Mouse (Mus musculus) adrenal gland, postnatal 10 days (tissue): ENCODE data around the gene Pifo. TPM values are rescaled to one million over a fixed set of nuclear protein-coding genes. Genes with fewer than 3 reads are reported as not detected.
"Not testable (repeated sequence)": the region's sequence is repeated elsewhere in the genome, so short reads cannot be mapped to it uniquely, and the experiment has no call there.

Source experiments
- DNase-seq: peaks from one replicate; pipeline ENCODE4 v3.0.0; 2021; ENCODE audit warnings: mixed read lengths
- long read RNA-seq, 2 experiments: library from polyadenylated mRNA; stranded (forward); transcript quantifications; one replicate each; pipeline ENCODE4 v2.0.0; 2021
- total RNA-seq, 2 experiments: library from RNA; stranded (reverse); gene quantifications; 2 replicates each; pipeline ENCODE4 v1.2.3; 2021

The Pifo gene
- total RNA-seq = not detected
- long read RNA-seq, experiment 1 = 0 reads
- long read RNA-seq, experiment 2 = 0 reads

DNA sequence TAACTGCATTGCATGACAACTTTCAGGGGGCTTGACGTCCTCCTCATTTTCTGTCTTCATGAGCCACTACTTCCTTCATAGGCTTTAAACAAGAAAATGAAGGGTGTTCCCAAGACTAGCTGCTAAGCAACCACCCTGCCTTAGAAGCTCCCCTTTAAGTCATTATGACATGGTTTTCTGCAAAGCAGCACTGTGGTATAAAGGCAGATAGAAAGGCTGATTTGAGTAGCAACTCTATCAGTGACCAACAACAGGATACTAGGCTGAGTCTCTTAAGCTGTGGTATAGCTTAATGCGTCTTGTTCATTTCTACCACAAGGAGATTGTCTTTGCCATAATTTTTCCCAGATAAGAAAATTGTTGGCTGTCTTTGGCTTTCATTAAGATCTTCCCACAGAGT is at the start of gene Pifo:
Pifo (minus strand) TSS at position 101 of the 400 bp plus-strand sequence.
- DNase-seq = no peak

DNA sequence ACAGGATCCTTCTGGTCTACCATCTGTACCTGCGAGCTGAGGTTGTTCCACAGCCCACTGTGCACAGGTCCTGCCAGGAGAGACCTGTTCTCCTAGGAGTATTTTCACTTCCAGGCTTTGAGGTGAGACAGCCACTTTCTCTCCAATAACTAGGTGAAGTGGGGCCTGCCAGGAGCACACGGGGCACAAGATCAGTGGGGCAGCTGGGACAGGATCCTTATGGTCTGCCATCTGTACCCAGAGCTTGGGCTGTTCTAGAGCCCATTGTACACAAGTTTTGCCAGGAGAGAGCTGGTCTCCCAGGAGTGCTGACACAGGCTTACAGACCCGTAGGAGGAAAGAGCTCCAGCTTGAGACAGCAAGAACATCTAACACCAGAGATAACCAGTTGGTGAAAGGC is 43.5 kb upstream of the Pifo start:
- DNase-seq = no peak

DNA sequence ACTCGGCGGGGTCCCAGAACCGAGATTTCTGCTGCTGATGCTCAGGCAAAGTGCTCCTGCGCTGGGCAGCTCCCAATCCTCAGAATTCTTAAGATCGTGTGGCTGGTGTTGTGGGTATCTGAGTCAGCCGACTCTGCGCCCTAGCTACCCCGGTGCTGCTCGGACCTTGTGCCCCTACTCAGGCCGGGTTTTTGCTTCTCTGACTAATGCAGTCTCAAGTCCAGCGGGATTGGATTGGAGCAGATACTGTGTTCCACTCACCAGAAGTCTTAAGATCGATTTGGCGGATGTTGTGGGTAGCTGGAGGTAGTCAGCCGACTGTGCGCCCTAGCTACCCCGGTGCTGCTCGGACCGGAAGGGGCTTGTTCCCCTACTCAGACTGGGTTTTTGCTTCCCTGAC is 37.5 kb upstream of the Pifo start:
- DNase-seq = no peak

DNA sequence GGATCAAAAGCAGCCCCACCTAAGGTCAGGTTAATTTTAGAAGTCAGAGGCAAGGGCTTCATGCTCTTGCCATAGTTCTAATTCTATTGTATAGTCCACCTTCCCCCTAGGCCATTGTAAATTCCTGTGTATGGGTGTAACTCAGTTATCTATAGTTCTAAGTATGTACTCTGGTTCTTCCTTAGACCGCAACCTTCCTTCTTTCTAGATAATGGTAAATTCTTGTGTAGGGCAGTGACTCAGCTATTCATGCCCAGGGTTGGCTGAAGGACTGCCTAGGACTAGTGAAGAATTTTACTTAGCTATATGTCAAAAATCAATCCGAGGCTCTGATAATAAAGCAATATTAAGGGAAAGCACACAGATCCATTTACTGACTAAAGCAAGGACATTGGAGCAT is 25.9 kb upstream of the Pifo start:
- no peak for DNase-seq

DNA sequence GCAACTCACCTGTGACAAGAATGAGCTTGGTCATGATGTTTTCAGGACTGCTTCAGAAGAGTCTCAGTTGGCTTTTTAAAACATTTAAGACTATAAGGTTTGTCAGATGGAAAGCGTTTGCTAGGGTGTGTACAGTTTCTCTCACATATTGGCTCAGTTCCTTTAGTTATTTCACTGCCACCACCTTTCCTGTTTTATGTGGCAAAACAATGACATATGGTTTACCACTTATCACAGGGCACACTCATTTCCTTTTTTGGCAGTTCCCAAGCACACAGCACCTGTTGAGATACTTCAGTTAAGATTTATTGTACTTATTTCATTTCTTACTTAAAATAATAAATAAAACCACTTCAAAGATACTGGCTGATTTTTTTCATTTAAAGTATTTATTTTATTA is 18.3 kb upstream of the Pifo start, which contains the start of gene Chil5:
Chil5 (minus strand) TSS at position 34 of the 400 bp plus-strand sequence.
- DNase-seq = no peak

DNA sequence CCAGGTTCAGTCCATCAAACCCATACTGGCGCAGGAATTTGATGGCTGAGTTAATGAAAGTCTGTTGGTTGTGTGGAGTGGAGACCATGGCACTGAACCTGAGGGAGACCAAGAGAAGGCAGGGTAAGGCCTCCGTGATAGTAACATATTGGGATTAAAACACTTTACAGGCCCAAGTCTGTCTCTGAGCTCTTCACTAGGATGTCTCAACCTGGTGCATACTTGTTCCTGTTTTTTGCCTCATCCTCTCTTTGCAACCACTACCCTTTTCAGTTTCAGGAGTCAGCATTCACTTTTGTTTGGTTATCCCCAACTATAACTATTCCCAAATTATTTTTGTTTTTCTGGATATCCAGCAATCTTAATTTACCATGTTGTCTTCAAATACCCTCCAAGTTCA is 9.7 kb upstream of the Pifo start:
- DNase-seq = no peak

DNA sequence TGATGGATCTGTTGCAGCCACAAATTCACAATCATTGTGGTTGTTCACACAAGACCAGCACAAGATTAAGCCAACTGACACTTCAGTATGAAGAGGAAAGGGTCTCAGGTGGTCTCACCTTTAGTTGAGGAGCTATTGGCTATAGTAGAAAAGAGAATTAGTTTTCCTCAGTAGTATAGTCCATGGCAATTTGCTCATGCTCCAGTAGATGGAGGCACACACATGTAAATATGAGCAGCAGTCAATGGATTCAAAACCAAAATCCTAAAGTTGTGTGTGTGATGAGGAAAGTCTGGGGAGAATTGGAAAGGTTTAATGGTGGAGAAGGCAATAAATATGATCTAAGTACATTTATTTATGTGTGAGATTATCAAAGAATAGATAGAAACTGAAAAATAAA is 7.4 kb upstream of the Pifo start:
- no peak for DNase-seq

DNA sequence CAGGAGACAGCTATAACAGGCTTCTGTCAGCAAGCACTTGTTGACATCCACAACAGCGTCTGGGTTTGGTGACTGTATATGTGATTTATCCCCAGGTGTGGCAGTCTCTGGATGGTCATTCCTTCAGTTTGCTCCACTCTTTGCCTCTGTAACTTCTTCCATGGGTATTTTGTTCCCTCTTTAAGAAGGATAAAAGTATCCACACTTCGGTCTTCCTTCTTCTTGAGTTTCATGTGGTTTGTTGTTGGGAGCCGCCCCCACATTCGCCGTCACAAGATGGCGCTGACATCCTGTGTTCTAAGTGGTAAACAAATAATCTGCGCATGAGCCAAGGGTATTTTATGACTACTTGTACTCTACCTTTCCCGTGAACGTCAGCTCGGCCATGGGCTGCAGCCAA is 11.1 kb downstream of the Pifo start:
- not testable (repeated sequence) for DNase-seq

DNA sequence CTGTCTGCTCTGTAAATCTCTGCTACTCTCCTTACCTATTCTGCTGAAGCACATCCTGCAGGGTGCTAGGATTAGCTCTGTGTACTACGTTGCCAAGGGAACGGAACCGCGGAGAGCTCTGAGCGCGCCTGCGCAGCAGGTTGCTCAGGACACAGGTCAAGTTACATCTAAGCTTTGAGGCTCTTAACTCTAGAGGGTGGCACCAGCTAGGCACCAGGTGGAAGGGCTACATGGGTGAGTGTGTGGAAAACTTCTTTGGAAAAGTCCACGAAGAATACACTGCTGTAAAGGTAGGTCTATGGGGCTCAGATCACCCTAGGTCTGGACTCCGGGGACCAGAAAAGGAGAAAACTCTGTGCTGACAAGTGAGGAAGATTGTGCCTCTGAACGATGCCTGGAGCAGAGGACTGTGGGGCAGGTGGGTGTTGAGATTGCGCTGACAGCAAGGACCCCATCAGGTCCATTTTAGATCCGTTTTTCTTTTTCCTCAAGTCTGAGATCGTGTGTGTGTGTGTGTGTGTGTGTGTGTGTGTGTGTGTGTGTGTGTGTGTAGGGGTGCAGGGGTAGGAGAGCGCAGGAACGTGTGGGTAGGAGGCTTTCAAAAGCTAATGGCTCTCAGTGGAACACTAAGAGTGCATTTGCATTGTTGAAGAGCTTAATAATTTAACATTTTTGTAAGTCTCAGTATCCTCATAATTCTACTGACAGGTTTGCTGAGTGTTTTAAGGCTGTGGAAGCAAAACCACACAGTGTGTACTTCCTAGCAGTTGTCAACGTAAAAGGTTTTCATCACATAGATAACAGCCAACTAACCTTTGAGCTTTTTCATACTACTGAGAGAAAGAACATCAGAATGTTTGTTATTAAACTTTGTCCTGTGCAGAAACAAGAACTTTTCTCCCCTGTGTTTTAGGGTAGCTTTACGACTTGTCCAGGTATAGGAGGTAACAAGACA is 12.8 kb downstream of the Pifo start:
- peak; percentile 5 for DNase-seq

DNA sequence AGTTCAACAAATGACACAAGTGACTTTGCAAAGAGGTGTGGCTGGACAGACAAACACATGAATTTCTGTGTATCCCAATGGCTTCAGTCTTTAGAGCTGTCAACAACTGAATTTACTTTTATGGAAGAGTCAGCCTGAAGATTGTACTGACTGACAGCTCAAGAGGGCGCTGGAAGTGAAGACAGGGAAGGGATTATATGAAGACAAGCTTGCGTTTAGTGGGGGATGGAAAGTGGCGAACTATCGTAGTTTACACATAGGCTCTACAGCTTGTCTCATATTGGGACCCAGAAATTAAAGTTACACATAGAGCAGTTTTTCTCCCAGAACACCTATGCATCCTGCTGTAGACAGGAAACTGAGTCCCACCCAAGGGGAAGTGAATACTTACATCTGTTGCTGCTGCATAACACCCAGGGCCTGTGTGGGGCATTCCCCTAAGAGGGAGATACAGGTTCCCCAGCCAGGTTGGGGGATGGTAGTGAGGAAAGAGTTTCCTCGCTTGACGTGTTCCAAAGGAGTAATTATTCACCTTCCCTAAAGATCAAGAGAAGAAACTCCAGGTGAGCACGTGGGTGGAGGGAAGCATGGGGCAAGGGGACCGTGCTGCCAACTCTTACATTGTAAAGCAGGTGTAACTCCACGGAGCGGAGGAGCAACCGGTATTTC is 13.6 kb downstream of the Pifo start:
- DNase-seq = no peak

DNA sequence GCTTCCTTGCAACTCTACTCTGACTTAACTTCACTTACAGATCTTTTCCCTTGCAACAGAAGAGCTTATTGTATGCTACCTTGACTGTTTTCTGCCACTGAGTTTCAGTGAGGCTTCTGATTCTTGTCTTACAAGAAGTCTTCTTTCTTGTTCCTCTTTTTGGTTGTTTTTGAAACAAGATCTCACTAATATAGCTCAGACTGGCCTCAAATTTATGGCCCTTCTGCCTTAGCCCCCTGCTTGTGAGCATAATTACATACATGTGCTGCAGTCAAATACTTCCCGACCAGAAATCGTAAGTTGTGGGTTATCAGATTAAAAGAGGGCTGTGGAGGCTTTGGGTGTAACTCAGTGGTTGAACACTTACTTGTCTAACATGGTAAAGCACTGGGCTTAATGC is 19.7 kb downstream of the Pifo start:
- DNase-seq = no peak

DNA sequence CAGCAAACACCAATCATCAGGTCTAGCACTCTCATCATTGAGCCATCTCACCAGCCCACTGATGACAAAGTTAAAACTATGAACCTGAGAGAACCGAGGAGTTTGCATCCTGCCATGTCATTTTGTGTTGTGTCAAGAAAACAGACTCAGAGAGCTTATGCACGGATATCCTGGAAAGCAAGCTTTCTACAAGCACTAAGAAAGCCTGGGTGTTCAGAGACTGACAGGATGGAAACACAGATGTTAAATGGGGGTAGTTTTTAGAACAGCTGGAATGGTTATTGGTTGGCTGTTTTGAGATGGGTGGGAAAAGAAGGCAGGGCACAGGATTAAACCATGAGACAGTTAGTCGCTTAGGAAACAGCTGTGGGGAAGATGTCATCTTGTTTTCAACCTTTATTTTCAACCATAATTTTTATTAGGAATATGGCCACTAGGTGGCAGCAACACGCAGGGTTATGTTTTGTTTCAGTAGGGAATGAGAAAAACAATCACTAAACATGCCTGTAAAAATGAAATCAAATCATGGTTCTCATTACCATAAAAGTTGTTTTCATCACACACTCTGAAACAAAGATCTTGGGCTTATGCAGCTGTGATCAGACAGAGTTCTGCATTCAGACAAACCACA is 22.7 kb downstream of the Pifo start:
- DNase-seq = peak; percentile 69

DNA sequence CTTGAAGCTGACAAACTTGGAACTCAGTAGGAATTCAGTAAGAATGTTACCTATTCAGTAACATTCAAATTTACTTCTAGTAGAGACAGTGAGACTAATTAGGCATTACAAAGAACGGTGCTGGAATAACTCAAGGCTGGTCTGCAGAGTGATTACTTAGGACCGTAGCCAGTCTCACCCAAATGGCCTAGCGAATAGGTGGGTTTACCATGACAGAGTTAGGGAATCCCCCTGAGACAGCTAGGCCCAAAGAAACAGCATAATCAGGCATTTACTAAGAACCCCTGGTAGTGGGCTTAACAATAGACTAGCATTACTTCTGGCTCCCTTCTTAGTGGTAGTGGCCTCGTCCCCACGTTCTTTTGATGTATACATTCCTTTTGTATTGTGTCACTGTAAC is 24.8 kb downstream of the Pifo start:
- DNase-seq = not testable (repeated sequence)

DNA sequence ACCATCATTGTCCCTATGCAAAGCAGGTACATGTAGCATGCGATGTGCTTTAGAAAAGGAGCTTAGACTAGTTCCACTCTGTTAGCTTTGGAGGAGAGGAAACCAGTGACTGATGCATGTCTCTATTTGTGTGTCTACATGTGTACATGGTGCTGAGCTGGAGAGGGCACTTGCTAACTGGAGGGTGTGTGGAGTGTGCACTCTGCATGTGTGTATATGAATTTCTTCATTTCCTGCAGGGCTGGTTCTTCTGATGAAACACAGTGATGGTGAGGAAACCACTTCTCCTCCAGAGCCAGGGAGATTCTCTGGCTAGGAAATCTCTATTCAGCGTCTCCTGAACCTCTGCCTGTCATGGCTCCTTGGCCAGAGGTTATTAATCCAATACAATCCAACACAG is 40.3 kb downstream of the Pifo start:
- no peak for DNase-seq

DNA sequence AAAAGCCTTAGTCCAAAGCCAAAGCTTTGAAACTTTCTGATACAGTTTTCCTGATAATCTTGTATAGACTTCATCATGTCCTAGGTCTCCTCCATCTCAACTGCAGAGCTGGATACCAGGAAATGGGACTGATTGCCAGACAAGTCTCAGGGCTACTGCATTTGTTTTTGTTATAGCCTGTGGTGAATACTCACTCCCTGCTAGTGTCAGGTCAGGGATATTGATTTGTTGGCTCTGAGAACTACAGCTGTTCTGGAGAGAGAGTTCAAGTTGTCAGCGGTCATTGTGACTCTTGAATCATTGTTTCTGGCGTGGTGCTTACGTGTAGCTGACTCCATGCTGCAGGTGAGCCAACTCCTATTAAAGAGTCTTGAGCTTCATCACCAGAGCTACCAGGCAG is 41.0 kb downstream of the Pifo start, which contains the start of gene Ovgp1:
Ovgp1 (plus strand) TSS at position 301 of the 400 bp plus-strand sequence.
- no peak for DNase-seq

DNA sequence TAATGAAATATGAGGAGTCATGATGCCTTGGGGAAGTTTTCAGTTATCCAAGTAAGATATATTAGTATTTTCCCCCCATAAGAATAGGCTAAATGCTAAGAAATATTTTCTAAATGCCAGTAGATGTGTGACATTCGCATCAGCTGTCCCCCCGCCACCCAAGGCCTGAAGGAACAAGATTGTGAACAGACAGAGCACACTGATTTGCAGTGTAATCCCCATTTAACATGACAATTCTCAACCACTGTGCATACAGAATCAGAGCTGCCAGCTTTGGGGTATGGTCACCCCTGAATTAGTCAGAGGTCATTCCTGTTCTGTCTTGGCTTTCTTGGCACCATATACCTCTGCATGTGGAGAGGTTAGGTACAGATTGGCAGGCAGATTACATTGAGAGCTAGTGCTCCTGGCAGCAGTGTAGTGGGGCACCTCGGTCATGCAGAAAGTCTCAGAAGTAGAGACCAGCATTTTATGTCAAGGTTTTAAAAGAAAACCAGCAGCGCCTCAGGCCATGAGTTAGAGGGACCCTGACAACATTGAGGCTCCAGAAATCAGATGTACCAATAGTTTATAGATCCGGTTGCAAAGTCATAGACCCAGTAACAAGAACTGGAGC is 42.5 kb downstream of the Pifo start:
- DNase-seq = no peak

DNA sequence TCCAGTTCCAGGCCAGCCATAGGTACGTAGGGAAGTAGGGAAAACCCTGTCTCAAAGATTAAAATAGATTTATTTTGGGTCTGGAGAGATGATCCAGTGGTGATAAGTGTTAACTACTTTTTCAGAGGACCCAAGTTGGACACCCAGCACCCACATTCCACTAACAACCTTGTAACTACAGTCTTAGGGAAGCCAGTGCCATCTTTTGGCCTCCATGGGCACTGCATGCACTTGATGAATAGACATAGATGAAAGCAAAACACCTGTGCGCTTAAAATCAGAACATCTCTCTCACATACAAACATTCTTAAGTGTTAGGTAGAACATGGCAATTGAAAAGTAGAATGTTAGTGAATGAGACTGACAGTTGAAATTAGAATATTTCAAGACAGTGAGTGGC is 53.7 kb downstream of the Pifo start:
- DNase-seq = no peak

DNA sequence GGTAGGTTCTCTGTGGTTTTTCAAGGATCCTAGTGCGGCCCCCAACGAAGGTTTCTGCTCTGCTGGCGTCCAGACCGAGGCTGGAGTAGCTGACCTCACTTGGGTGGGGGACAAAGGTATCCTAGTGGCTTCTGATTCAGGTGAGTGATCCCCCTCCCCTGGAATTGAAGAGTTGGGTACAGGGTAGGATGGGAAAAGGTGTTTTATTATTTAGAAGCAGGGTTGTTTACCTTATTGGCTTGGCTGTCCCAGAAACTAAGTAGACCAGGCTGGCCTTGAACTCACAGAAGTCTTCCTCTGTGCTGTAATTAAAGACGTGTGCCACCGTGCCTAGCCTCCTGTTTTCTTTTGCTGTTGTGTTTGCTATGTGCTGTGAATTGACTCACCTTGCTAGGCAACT is 54.4 kb downstream of the Pifo start, which contains the start of gene Atp5f1:
Atp5f1 (minus strand) TSS at position 101 of the 400 bp plus-strand sequence.
- DNase-seq = no peak

DNA sequence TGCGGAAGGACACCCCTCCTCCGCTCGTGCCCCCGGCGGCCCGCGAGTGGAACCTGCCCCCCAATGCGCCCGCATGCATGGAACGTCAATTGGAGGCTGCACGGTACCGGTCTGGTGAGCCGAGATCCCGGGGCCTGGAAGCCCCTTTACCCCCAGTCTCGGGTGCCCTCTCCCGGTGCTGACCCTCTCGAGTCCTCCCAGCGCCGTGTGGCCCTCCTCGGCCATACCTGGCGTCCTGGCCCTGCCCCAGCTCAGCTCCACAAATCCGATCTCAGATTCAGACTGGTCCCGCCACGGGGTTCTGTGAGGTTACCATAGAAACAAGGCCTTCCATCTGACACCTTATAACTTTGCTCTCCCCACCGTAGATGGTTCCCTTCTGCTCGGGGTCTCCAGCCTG is 54.9 kb downstream of the Pifo start:
- no peak for DNase-seq

DNA sequence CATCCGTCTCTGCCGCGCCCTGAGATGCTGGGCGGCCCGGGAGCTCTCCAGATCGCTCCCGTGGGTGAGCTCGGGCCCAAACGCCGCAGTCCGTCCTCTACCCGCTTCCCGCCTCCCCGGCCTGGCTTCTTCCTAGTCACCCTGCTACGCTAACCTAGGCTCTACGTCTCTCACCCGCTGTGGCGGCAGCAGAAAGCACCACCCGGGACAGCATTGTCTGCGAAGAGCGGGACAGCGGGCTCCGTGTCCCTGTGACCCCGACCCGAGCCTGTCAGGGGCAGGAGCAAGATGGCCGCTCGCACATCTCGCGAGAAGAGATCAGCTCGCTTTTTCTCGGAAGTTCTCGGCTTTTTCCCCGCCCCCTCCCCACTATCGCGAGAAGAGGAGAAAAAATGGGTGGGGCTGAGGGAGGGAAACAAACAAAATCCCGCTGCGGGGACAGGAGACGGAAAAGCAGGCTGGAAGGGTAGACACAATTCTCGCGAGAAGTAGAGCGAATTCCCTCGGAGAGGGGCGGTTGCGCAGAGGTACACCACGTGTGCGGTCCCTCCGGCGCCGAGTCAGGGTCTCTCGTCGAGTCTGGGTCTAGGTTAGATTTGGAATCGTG is 55.4 kb downstream of the Pifo start, which contains the start of gene Wdr77:
Wdr77 (plus strand) TSS at position 396 of the 607 bp plus-strand sequence.
- DNase-seq = peak; percentile 97

DNA sequence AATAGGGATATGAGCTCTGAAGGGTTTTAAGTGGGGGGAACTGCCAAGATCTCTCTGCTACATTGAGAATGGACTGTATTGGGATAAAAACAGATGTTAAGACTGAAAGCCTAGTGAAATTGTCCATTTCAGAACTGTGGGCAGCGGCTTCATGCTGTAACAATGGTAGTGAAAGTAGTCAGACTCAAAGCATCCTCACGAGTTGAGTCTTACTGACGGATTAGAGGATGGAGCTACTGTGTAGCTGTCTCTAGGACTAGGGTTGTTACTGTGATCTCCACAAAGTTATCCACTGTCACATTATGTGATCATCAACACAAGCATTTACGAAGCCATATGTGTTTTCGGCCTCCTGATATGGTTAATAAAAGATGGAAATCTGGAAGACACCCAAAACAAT is 56.2 kb downstream of the Pifo start:
- DNase-seq = no peak

DNA sequence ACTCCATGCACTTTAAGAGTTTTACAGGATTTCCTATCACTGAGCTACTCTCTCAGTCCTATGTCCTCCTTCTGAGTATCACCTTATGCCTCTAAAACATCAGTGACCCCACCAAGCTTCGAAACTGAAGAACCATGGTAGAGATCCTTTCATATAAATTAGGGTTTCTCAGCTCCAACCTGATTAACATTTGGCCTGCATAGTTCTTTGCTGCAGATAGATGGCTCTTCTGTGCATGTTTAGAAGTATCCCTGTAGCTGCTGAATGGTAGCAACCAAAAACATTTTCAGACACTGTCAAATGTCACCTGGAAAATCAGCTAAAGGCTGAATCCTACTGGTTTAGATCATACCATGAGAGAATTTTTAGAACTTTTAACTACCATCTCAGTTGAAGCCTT is 57.2 kb downstream of the Pifo start:
- no peak for DNase-seq
